Mouse (Mus musculus): ENCODE results near the gene Clptm1.

Clptm1 gene

DNA sequence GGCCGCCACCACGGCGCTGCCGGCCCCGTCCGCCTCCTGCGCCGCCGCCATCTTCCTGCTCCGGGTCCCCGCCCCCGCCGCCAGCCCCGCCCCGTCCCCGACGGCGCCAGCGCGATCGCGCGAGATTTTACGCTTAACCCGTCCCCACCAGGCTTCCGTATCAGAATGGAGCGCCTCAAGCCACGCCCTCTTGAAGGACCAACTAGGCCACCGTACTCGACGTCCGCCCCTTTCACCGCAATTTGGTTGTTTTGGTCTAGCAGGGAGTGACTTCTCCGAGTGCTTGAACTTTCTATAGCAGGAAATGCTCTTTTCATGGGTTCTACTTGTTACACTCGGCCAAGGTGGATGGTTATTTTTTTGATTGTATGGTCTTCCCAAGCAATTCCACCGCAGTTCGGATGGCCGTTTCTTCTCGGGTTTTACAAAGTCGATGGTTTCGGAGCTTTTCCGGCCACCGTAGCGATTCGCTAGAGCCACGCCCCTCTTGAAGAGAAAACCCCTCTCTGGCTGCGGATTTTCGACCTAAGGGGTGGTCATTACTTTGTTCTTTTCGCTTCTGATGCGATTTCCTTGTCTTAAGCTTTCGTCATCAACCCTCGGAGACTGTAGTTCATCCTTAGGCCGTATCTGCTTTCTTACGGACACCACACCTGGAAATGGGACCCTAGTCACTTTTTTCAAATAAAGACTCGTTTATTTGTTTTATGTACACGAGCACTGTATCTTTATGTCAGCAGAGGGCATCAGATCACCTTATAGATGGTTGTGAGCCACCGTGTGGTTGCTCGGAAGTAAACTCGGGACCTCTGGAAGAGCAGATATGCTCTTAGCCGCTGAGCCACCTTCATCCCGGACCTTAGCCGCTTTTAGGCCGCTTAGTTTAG lies at the start of gene Clptm1:
Gene Clptm1 (minus strand): TSS at position 79 of the 887 bp plus-strand sequence.
- peak; percentile 97 to 99 for DNase-seq (ENCODE audit: low spot score in 2 of 2)

DNA sequence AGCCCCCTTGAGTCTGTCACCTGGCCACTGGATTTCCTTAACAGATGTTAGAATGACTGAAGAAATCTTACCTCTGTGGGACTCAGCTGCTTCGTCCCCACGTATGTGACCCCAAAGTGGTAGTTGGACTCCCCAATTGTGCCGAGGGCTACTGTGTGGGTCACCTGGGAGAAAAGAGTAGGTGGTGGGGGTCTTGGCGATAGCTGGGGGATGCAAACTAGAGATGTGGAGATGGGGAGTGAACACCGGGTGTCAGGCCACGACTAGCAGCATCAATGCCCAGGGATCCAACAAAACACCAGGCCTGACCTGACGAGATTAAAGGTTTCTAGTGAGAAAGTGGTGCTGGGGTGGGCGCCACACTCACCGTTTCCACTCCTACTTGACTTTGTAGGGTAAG lies 48.8 kb upstream of the Clptm1 start:
- no peak for DNase-seq (ENCODE audit: low spot score in 2 of 2)

DNA sequence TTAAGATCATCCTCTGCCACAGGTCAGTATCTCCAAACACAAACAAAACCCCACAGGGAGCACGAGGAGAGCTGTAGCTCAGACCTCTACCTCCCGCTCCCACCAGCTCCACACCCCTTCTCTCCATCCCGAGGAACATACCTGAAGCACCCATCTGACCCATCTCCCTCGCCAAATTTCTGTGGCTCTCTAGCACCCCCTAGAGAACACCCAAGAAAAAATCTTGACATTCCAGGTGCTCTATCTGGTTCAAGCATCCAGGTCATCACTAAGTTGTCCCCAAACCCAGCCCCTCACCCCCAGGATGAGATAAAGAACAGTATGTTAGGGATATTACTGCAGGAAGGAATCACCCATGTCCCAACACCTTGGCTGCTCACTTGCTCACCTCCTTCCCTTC lies 48.4 kb upstream of the Clptm1 start:
- DNase-seq (ENCODE audit: low spot score in 2 of 2): no peak

DNA sequence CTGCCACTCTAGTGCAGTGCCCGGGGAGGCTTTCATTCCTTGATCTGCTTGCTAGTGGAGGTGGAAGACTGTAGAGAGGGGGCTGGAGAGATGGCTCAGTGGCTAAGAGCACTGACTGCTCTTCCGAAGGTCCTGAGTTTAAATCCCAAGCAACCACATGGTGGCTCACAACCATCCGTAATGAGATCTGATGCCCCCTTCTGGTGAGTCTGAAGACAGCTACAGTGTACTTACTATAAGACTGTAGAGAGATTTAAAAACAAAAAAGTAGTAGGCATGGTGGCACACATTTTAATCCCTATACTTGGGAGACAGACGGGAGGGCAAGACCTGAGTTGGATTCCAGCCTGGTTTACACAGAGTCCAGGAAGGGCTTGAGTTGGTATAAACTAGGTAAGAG lies 47.6 kb upstream of the Clptm1 start:
- no peak for DNase-seq (ENCODE audit: low spot score in 2 of 2)

- DNase-seq (ENCODE audit: low spot score in 2 of 2): no peak
Measured at GRCm38 (mm10) chr7:19710650-19711049, 45.8 kb upstream of the Clptm1 start.

DNA sequence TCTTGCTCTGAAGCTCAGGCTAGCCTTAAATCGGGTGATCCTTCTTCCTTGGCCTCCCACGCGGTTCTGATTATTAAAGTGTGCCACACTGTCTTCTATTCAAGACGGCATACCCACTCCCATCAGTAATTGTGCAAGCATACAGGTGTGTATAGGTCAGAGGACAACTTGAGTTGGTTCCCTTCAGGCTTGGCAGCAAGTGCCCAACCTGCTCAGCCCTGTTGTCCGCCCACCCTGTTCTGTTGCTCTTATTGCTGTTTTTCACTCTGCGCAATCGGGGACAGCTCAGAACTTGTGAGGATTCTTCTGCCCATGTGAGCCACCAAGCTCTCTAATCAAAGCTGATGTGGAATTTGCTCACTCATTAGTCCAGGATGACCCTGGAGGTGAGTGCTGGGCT lies 40.4 kb upstream of the Clptm1 start:
- DNase-seq (ENCODE audit: low spot score in 2 of 2): no peak

- DNase-seq (ENCODE audit: low spot score in 2 of 2): no peak
Measured at GRCm38 (mm10) chr7:19704475-19704874, 39.6 kb upstream of the Clptm1 start.

DNA sequence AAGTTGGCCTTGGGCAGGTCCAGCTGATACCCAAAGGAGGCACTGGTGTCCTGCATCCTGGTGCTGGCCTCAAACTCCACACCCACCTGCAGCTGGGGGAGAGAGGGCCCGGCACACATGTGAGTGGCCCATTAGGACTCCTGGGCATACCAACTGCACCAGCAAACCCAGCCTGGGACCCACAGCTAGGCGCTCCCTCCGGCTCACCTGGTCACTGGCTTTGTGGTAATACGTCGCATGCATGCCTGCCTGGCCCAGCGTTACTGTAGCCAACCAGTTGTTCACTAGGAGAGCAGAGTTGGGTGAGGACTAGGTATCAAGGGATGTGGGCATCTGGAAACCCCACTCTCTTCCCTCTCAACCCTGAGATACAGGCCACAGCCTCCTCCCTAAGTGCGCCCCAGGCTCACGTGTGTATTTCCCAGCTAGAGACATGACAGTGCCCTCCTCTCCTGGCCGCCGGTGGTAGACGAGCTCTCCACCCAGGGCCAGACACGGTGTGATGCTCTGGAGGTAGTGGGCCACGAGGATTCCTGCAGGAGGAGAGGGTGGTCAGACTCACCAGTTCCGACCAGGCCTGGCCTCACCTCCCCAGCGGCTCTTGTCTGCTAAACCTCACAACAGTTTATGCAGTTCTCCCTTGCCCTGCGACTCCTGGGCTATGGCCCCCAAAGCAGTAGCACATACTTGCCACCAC lies 38.2 kb upstream of the Clptm1 start:
- DNase-seq (ENCODE audit: low spot score in 2 of 2): peak in 1 of 2 experiments; percentile 59

DNA sequence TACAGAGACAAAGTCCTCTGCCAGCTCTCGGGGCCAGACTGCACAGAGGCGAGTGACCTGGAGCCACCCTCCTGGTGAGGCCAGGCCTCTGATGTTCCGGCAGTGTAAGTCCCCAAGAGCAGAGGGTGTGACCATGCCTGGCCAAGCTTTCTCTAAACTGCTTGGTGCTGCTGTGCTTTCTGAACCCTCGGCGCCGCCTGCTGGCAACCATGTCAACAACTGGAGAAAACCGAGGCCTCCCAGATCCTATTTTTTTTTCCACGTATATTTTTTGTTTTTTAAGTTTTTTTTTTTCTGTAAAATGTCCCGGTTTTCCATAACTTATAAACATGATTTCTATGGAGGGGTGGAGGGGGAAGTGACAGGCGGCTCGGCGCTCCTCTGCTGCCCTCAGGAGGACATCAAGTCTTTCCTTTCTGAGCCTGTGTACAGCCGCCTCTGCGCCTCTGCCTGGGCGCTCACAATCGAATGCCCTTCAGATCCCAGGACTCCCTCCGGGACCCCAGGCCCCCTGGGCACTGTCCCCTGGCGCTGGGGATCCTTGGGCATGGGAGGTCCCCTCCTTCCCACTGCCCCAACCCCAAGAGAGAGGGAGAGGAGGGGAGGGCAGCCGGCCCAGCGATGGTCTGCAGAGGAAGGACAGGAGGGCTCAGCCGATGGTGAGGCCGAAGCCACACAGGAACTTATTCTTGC lies 36.4 kb upstream of the Clptm1 start:
- peak; percentile 64 to 79 for DNase-seq (ENCODE audit: low spot score in 2 of 2)

GRCm38 (mm10) chr7:19700299-19701068 lies 35.7 kb upstream of the Clptm1 start:
- no peak for DNase-seq (ENCODE audit: low spot score in 2 of 2)

- no peak for DNase-seq (ENCODE audit: low spot score in 2 of 2)
Measured at GRCm38 (mm10) chr7:19699827-19700148, 35.0 kb upstream of the Clptm1 start.

DNA sequence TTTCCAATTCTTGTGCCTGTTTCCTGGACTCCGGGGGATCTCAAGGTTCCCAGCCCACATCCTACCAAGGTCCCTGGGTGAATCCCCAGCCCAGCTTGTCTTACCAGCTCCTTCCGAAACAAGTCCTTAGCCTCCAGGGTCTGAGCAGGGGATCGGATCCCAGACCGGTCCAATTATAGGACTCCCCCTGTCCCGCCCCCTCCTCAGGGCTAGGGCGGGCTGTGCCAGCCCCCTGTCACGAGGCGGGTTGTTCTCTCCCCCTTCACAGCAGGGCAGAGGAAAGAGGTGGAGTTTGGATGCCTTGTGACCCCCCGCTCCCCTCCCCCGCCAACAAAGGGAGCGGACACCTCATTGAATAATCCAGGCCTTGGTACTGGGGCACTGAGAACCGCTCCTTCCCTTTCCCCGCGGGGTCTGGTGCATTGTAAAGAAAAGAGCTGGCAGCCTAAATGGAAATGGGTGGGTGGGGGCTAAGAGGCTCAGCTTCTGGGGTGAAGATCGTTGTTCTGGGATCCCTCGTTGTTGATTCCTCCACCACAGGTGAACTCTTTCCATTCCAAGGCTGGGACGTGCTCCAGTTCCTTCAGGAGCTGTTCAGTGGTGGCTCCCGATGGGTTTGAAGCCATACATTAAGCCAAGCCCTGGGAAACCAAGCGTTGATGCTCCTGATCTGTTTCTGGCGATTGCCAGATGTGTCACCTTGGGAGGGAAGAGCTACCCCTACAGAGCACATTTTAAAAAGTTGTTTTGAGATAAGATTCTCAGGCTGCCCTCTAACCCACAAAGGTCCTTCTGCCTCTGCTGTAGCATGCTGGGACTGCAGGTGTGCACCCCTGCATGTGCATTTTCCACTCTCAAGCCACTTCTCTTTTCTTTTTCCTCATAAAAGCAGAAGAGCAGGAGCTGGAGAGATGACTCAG lies 34.3 kb upstream of the Clptm1 start, which contains the start of gene Apoe:
Gene Apoe (minus strand): TSS at position 282 of the 920 bp plus-strand sequence.
- DNase-seq (ENCODE audit: low spot score in 2 of 2): peak in 1 of 2 experiments; percentile 23

DNA sequence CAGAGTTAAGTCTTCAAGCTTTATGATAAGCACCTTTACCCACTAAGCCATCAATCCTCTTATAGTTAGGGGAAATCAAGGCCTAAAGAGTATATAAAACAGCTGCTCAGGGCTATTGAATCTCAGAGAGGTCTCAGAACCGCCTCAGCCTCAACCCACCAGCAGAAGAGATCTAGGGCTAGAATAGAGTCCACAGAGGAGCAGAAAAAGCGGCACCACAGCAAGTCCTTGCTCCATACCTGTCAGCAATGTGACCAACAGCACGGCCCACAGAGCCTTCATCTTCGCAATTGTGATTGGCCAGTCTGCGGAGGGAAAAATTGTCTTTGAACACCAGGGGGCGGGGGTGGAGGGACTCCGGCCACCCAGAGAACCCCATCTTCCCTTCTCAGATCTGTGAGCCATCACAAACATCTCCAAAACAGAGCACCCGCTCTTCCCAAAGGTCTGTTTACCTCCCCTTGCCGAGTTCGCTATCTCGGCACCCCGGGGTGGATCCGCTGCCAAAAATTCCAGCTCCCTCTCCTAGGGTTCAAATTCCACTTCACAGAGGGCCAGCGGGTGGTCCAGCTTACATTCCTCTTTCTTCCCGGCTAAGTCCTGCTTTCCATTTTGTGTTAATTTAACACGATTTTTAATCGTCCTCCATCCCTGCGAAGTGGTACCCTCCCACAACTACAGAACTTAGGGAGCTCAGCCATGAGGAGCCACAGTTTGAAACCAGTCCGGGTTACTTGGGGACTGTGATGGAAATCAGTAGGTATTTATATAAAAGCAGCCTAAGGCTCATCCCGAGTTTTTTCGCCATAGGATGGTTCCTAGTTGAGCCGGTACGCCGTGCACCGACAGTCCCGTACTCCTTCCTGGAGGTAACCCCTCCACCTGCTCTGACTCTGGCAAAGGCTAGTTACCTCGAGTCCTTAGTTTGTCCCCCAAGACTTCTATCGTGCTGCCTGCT lies 33.4 kb upstream of the Clptm1 start:
- no peak for DNase-seq (ENCODE audit: low spot score in 2 of 2)

GRCm38 (mm10) chr7:19696336-19696873 lies 31.6 kb upstream of the Clptm1 start:
- no peak for DNase-seq (ENCODE audit: low spot score in 2 of 2)

DNA sequence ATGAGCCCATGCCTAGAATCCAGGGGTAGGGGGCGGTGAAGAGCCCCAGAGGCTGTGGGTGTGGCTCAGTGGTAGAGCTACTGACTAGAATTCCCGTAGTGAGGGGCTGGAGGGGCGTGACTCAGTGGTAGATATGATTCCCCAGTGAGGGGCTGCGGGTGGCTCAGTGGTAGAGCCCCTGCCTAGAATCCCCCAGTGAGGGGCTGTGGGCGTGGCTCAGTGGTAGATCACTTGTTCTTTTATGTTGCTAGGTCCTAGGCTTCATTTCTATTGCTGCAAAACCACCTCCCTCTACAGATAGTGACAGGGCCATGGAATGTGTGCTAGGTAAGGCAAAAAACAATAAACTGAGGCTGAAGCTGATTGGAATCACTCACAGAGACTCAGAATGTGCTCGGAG lies 31.0 kb upstream of the Clptm1 start:
- no peak for DNase-seq (ENCODE audit: low spot score in 2 of 2)

GRCm38 (mm10) chr7:19695213-19695594 lies 30.4 kb upstream of the Clptm1 start:
- DNase-seq (ENCODE audit: low spot score in 2 of 2): no peak

DNA sequence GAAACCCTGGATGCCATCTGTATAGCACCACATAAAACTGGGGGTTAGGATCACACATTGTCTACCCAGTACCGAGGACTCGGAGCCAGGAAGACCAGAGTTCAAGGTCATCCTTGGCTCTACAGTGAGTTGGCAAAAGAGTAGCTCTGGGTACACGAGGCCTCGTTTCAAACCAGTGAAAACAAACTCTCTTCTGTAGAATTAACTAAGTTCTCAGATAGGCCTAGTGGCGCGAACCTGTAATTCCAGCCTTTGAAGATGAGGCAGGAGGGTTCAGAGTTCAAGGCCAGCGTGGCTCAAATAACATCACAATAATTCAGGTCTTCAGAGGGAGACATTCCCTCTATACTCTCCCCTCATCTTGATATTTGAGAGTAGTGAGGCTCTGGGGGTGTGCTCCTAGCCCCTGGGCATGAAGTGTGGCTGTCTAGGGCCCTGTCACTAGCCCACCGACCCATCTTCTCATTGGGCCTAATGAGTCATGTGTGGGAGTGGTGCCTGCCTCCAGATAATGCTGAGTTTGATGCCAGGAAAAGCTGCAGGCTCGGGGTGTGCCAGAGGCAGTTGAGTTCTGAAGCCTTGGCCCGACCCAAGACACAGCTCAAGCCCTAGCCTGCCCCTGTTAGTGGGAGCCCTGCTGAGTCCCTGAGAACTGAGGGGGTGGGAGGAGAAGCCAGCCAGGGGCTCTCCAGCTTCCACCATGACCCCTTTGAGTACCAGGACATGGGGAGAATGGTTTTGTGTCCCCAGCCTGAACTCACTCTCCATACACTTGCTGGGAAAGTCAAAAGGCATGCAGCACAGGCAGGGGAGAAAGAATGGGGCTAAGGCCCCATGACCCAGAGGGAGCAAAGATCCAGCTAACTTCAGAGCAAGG lies 29.7 kb upstream of the Clptm1 start:
- DNase-seq (ENCODE audit: low spot score in 2 of 2): no peak

DNA sequence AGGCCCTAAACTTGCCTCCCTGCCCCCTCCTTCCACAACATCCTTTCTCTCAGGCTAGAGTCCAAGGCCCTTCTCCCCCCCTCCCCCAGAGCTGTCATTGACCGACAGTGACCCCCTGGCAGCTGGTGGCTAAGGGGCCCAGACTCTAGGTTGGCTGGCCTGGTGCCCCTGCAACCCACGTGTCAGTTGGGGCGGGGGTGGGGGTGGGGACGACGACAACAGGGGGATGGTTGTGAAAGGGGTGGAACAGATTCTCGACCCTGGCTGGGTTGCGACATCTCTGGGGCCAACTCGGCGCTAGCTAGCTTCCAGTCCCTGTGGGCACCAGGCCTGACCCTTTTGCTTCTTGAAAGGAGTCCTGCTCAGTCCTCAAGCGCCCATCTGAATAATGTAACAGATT lies 28.6 kb upstream of the Clptm1 start:
- DNase-seq (ENCODE audit: low spot score in 2 of 2): peak in 1 of 2 experiments; percentile 41
